Mouse (Mus musculus) thymus, postnatal 14 days (tissue): Measurements from ENCODE around the gene Slc35b4.
A peak's percentile ranks its signal among the peaks of the same experiment; 100 is the strongest.

ENCODE experiments used
- DNase-seq: peaks from one replicate; pipeline ENCODE4 v3.0.0; 2021

The Slc35b4 gene

DNA sequence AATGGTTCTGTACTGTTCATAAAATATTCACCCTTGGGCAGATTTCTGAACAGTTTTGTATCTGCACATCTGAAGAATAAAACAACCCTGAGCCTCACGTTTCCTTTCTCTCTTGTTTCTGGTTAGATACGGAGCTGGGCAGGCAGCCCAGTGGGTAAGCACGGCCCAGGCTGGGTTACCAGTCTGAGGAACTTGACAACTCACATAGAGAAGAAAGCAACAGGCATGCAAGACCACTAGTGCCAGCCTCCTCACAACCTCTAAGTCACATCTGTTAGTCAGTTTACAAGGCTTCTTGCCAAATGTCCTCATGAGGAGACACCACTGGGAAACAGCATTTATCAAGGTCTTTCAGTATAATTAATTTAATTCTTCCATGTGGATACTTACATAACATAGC is 8.1 kb downstream of the Slc35b4 start:
- no peak for DNase-seq

DNA sequence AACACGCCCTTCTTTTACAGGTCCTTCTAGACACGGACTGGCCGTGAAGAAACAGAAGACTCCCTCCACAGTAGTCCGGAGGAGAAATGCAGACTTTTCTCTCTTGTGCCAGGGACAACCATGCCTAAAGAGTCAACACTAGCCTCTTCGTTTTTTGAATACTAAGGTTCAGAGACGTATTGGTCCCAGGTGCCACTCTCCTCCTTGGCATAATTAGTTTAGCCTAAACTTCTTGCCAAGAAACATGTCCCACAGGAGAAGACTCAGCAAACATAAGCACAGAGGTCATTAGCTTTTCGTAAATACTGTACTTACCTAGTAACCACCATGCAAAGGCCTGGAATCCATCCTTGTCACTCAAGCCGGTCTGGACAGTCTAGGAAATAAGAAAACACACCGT is 13.9 kb downstream of the Slc35b4 start:
- no peak for DNase-seq

DNA sequence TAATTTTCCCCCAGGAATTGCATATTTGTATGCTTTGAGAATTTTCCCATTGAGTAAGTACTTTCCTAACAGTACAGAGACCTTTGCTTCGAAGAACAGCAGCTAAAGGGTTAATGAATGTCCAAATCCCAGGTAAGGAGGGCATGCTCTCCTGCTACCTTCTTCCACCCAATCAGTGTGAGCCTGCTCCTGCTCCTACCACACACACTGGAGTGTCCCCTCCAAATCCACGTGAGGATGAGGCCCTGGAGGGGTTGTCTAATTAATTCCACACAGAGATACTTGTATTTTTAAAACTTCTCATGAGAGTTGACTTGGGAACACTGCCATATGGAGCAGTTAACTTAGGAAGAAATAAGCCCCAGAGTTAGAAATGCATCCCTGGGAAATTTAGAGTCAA is 14.3 kb downstream of the Slc35b4 start:
- no peak for DNase-seq

- no peak for DNase-seq
Measured at GRCm38 (mm10) chr6:34161511-34161910, 15.4 kb downstream of the Slc35b4 start.

DNA sequence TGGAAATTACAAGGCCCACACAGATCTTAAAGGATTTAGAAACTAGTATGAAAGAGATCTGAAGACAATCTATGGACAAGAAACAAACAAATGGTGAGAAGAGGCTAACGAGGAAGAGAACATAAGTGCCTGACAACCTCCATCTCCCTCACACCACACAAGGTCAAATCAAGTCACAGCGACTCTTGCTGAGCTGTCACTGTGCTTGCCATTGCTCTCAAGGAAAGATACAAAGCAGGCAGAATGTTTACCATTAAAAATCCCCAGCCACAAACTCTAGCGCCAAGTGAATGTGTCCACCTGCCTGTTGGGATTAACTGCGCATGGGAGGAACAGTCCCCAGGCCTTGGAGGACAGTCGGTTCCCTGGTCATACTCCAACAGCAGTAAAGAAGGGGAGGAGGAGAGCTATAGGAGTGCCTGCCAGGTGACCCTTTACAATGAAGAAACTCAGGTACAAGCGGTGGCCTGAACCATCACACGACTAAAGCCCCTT is 16.0 kb downstream of the Slc35b4 start:
- DNase-seq = no peak

DNA sequence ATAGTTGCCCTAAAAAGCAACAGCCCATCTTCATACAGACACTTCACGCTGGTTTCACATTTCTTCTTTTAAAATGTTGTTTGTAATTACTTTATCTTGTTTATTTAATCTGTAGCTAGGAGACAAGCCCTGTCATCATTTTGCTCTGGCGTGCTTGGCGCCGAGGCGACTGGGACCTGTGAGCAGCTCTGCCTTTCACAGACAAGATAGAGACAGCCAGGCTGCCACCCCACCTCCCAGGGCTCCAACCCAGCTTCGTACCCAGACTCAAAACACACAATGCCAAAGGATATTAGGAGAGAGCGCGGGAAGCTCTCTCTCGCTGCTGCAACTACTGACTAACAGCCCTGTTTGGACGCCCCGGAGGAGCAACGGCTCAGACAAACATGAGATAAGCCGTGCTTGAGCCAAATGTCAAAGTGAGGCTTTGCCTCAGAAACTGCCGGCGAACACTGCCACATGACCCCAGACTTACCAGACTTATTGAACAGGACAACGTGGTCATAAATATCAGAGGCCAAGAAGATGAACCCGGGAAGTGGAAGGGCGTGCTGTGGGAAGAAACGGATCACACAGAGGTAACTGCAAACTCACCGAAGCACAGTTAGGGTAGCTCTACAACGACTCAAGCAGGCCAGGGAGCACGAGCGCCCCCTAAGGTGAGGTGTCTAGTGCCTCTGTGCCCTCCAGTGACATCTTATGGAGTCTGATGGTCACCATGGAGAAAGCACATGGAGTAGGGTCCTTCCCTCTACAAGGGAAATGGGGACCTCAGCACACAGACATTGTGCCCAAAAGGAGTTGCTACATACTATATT is 16.7 kb downstream of the Slc35b4 start:
- no peak for DNase-seq

DNA sequence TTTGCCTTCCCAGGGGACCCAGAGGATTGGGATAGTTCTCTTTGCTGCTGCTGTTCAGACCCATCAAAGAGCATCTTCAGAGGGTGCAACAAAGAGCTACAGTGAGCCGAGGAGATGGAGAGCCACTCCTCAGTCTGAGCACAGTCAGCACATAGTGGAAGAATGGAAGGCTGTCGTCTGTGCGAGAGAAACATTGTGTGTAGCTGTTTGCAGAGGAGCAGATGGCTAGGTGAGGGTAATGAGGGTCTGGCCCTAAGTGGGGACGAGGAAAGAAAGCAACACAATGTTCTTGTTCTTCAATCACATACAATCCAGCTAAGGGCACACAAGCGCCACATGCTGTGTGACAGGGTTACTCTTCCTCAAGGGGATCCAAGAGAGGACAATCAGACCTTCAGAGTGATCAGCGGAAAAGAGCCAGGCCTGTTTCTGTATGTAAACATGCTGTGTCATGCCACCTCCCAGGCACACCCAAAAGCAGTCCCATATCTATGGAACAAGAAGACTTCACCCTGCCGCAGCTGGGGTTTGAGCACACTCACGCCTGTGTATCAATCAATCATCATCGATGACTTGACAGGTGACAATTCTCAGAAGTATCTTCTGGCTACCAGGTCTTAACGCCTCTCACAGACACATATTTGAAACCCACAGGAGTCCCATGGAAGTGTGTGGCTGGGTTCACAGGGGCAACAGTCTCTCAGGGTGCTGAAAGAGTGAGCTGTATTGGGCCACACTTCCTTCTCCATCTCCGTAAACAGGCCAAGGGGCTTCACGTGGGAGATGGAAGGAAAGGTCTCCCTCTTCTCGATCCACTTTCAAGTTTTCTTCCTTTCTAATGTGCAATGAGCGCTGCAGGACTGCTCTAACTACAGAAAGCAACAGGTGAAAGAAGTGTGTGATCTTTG is 19.8 kb downstream of the Slc35b4 start:
- peak; percentile 48 for DNase-seq

GRCm38 (mm10) chr6:34156057-34156456 is 20.9 kb downstream of the Slc35b4 start:
- DNase-seq = peak; percentile 72

- DNase-seq = peak; percentile 50
Measured at GRCm38 (mm10) chr6:34155137-34155804, 21.6 kb downstream of the Slc35b4 start.

- no peak for DNase-seq
Measured at GRCm38 (mm10) chr6:34154202-34154601, 22.7 kb downstream of the Slc35b4 start.

DNA sequence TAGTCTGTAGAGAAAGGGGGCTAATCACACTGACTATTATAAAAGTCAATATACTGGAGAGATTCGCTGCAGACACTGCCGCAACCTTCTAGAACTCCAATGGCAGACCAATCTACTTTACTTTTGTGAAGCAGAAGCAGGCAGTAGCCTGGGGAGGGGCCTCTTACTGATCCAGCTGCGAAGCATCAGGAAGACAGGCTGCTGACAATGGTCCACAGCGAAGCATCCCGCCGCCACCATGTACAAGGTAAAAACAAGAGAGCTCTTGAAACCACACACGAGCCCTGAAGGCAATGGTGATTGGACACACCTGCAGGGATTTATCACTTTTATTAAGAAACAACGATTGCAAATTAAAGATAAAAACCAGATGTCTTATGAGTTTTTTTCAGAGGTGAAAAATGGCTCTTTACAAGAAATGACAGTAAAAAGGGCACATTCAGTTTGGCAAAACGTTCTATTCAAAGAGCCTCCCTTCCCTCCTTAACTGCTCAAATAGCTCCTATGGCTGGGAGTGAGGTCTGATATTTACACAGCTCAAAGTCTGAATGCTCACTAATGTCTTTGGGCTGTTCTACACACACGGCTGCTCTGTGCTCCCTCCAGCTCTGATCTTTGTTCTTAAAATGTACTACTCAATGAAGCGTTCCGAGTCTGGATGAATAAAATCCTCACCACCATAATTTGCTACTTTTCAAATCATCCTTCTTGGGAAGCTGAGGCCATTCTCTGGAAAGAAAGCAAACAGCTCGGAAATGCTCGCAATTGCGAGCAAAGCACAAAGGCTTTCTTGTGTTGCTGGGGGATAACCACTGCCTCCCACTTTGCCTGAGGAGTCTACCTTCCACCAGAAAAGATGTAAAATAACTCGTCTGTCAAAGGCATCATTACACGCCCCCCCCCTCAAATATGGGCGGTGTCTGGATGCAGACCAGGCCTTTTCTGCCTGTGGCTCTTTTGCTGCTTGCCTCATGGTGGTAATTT is 23.6 kb downstream of the Slc35b4 start:
- DNase-seq = peak; percentile 54

DNA sequence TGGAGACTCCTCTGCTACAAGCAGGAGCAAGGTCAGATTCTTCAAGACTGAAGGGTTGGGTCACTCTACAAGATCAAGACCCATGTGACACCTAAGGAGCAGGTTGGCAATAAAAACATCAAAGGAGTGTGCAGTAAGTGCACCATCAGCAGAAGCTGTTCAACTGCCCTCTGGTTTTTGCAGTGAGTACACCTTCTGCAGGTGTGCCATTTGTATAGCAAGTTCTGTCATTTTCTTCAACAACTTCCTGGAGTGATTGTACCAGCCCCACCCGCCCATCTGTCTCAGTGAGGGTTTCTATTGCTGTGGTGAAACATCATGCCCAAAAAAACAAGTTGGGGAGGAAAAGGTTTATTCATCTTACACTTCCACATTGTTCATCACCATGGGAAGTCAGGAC is 27.1 kb downstream of the Slc35b4 start:
- DNase-seq = peak; percentile 69

- DNase-seq = no peak
Measured at GRCm38 (mm10) chr6:34149066-34149465, 27.8 kb downstream of the Slc35b4 start.

DNA sequence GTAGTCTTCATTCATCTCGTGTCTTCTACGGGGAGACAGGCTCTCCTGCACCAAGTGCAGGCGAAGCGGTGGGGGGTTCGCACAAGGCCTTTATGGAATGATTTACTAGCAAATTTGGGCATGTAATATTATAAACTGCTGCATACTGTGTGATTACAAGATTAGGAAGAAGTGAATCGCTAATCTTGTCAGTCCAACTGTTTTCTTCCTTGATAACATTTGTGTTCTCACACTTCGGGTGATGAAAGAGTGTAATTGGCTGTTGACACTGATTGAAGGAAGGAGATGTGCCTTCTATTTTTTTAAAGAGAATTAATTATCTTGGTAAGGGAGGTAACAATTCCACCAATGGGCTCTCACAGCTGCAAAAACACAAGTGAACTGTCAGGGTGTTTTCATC is 28.3 kb downstream of the Slc35b4 start:
- no peak for DNase-seq

DNA sequence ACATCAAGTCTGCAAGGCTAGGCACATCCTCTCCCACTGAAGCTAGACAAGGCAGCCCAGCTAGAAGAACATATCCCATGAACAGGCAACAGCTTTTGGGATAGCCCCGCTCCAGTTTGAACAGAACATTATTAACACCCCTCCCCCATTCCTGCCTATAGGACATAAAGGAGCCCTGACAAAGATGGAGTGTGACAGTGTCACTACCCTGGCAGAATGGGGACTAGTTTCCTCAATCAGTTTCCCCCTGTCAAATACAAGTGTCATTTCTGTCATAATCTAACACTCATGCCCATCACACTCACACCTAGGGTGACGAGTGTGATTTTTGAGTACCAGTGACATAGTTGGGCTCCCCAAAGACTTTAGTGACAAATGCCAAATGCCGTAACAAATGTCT is 28.9 kb downstream of the Slc35b4 start:
- DNase-seq = no peak

GRCm38 (mm10) chr6:34146042-34146441 is 30.9 kb downstream of the Slc35b4 start:
- DNase-seq = no peak

DNA sequence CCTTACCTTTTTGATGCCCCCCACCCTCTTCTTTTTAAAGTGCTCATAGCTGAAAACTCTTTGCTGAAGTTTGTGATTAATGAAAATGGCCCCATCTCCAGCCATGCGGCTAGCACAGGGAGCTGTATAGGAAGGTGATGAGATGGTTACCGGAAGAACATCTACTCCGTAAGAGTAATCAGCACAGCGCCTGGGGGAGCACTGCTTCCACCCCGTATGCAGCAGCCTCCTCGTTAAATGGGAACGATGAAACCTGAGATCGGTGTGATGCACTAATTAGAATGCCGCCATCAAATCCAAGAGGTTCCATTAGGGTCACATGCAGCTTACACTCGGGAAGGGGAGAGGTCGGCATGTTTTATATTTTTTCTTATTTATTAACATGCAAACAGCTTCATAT is 34.0 kb downstream of the Slc35b4 start:
- no peak for DNase-seq

- DNase-seq = no peak
Measured at GRCm38 (mm10) chr6:34138366-34138765, 38.5 kb downstream of the Slc35b4 start.

- no peak for DNase-seq
Measured at GRCm38 (mm10) chr6:34132391-34132790, 44.5 kb downstream of the Slc35b4 start.

- DNase-seq = peak; percentile 64
Measured at GRCm38 (mm10) chr6:34129261-34129660, 47.6 kb downstream of the Slc35b4 start.

DNA sequence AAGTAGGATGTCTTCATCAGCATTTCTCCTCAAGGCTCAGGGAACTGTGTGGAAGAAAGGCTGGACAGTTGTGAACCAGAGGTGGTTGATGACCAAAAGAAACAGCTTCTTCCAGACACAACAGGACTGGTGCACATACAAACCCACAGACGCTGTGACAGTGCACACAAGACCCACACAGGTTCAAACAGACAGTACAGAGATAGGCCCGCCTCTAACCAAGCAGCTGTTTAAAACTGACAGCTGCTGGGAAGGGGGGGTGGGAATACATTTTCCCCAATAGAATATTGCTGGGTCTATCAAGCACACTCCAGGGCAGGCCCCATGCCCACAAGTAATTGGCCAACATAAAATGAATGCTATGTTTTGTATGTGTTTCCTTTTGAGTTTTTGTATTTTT is 52.5 kb downstream of the Slc35b4 start:
- peak; percentile 55 for DNase-seq
